In genomic region chr3:153222611-153223402, GRCm38 (mm10) we compare ENCODE assay signal across 20 mouse cellular contexts.
DNase-seq lines count a peak whose midpoint lies in the region; ATAC-seq lines count a peak whose summit lies in the region.
"Had no signal": no experiment of that assay in that cellular context is flagged by ENCODE, and none has a peak within 500 bp of the region (broad histone marks: within the 10 kb centered on the region; RNA-seq: fewer than 3 reads in every experiment).

No protein-coding gene starts in this region.

- no peaks in the 10 kb centered on the region for H3K9me3 ChIP-seq in intestine, embryonic 15.5 days
- no peaks in the 10 kb centered on the region for H3K9me3 ChIP-seq in liver, embryonic 15.5 days (replicated peaks)
- H3K9me3 ChIP-seq: embryonic facial prominence, embryonic 15.5 days; forebrain, embryonic 12.5 days; G1E; hindbrain, embryonic 12.5 days; limb, embryonic 15.5 days; midbrain, embryonic 10.5 days; neural tube, embryonic 13.5 days had no signal

- ATAC-seq in intestine, embryonic 15.5 days, result peak; percentile 95
- ATAC-seq in liver, embryonic 15.5 days (ENCODE audit: insufficient read depth), result peak; percentile 60
- ATAC-seq: CD4-positive, CD25-positive, alpha-beta regulatory T cell, adult 4 months had no signal

- DNase-seq in kidney, adult 18-20 months, result peak; percentile 28
- DNase-seq in kidney, postnatal 10 days, result peak; percentile 18
- DNase-seq in adrenal gland, adult 18-20 months (ENCODE audit: low spot score in 2 of 2), result no peak
- DNase-seq in thymus, postnatal 10 days (ENCODE audit: low spot score in 2 of 2), result no peak
- no peak for DNase-seq in cerebellum, adult 9-10 months
- DNase-seq: cerebellum, postnatal 10 days; embryo, embryonic 11 days; gastrocnemius, postnatal 25 days; heart, postnatal 10 days; lung, postnatal 14 days had no signal

- H3K4me2 ChIP-seq in intestine, embryonic 15.5 days (replicated peaks), result peak overlapping the region; percentile 7; the same call in 1 of the 2 replicates
- no peak overlapping the region for H3K4me2 ChIP-seq in liver, embryonic 15.5 days
- H3K4me2 ChIP-seq: embryonic facial prominence, embryonic 15.5 days; forebrain, embryonic 12.5 days; hindbrain, embryonic 12.5 days; limb, embryonic 15.5 days; neural tube, embryonic 13.5 days had no signal

- 53% methylated on average over 10 of the region's 10 CpGs for WGBS in intestine, embryonic 15.5 days
- 70% methylated on average over 10 of the region's 10 CpGs for WGBS in liver, embryonic 15.5 days (ENCODE audit: insufficient replicate concordance)

- no peak overlapping the region for H3K4me3 ChIP-seq in intestine, embryonic 15.5 days (replicated peaks)
- H3K4me3 ChIP-seq in liver, embryonic 15.5 days (replicated peaks), result no peak overlapping the region
- H3K4me3 ChIP-seq: embryonic facial prominence, embryonic 15.5 days; forebrain, embryonic 12.5 days; hindbrain, embryonic 12.5 days; limb, embryonic 15.5 days; midbrain, embryonic 10.5 days; neural tube, embryonic 13.5 days had no signal

- no peaks in the 10 kb centered on the region for H3K27me3 ChIP-seq in intestine, embryonic 15.5 days (replicated peaks)
- H3K27me3 ChIP-seq in liver, embryonic 15.5 days, result no peaks in the 10 kb centered on the region
- H3K27me3 ChIP-seq: embryonic facial prominence, embryonic 15.5 days; forebrain, embryonic 12.5 days; hindbrain, embryonic 12.5 days; limb, embryonic 15.5 days; neural tube, embryonic 13.5 days had no signal

- no peaks in the 10 kb centered on the region for H3K36me3 ChIP-seq in intestine, embryonic 15.5 days
- H3K36me3 ChIP-seq in liver, embryonic 15.5 days (replicated peaks), result no peaks in the 10 kb centered on the region
- H3K36me3 ChIP-seq: embryonic facial prominence, embryonic 15.5 days; forebrain, embryonic 12.5 days; hindbrain, embryonic 12.5 days; limb, embryonic 15.5 days; midbrain, embryonic 10.5 days; neural tube, embryonic 13.5 days had no signal

- H3K27ac ChIP-seq in intestine, embryonic 15.5 days, result 0 out of 2 replicates have a peak overlapping the region, but pooled peaks have one; percentile 6
- no peak overlapping the region for H3K27ac ChIP-seq in liver, embryonic 15.5 days (replicated peaks)
- H3K27ac ChIP-seq: embryonic facial prominence, embryonic 15.5 days; forebrain, embryonic 12.5 days; hindbrain, embryonic 12.5 days; limb, embryonic 15.5 days; midbrain, embryonic 10.5 days; neural tube, embryonic 13.5 days had no signal

- H3K9ac ChIP-seq in intestine, embryonic 15.5 days, result no peak overlapping the region
- H3K9ac ChIP-seq in liver, embryonic 15.5 days, result no peak overlapping the region
- H3K9ac ChIP-seq: embryonic facial prominence, embryonic 15.5 days; forebrain, embryonic 12.5 days; hindbrain, embryonic 12.5 days; limb, embryonic 15.5 days; neural tube, embryonic 13.5 days had no signal

- H3K4me1 ChIP-seq in intestine, embryonic 15.5 days (replicated peaks), result 0 out of 2 replicates have a peak, but pooled peaks cover 4% of the 10 kb centered on the region
- no peaks in the 10 kb centered on the region for H3K4me1 ChIP-seq in liver, embryonic 15.5 days (replicated peaks)
- H3K4me1 ChIP-seq: embryonic facial prominence, embryonic 15.5 days; forebrain, embryonic 12.5 days; hindbrain, embryonic 12.5 days; limb, embryonic 15.5 days; neural tube, embryonic 13.5 days had no signal

Comparison
In these comparisons a context has a peak if more than half of its experiments do, and no peak if none do; other contexts are left out.
1. DNase-seq: peak in kidney, adult 18-20 months (single experiment) and kidney, postnatal 10 days (single experiment); none in adrenal gland, adult 18-20 months (0 of 2), thymus, postnatal 10 days (0 of 2) and cerebellum, adult 9-10 months (single experiment).